Mouse (Mus musculus) MEL (cell line): ENCODE data around the gene Oxld1. TPM values are rescaled to one million over a fixed set of nuclear protein-coding genes. Genes with fewer than 3 reads are reported as not detected.

Experiments used
- DNase-seq: peaks from one replicate; pipeline ENCODE4 v3.0.0; 2011; ENCODE audit warnings: low read depth, low spot score
- H3K27ac ChIP-seq: 2 replicates; pipeline ENCODE4 v1.5.1; 2012; ENCODE audit warnings: low read depth, mild to moderate bottlenecking, control low read depth, low read length, moderate library complexity; ENCODE audit not compliant: control insufficient read depth
- H3K27me3 ChIP-seq, 2 experiments: fragments of 150-350 bp in 1 of 2; sonication (generic) in 1 of 2; 2 replicates each; pipeline ENCODE4 v1.6.1; 2012; ENCODE audit warnings: low read length in 2 of 2, mild to moderate bottlenecking in 2 of 2, improper control_type of control experiment in 1 of 2, moderate library complexity in 1 of 2; ENCODE audit not compliant: insufficient read depth in 2 of 2, control insufficient read depth in 1 of 2
- H3K36me3 ChIP-seq, 2 experiments: 2 replicates each; pipeline ENCODE4 v1.6.1; 2012 to 2014; ENCODE audit warnings: low read length in 2 of 2, improper control_type of control experiment in 1 of 2, inconsistent platforms in 1 of 2, mild to moderate bottlenecking in 1 of 2; ENCODE audit not compliant: insufficient read depth in 2 of 2, control insufficient read depth in 1 of 2
- H3K4me1 ChIP-seq, 2 experiments: fragments of 150-350 bp in 1 of 2; sonication (generic) in 1 of 2; 2 replicates each; pipeline ENCODE4 v1.6.1; 2012; ENCODE audit warnings: low read length in 2 of 2, improper control_type of control experiment in 1 of 2, mild to moderate bottlenecking in 1 of 2; ENCODE audit not compliant: insufficient read depth in 2 of 2, control insufficient read depth in 1 of 2
- H3K4me3 ChIP-seq, 2 experiments: fragments of 150-350 bp in 1 of 2; sonication (generic) in 1 of 2; 2 replicates each; pipeline ENCODE4 v1.5.1; 2012; ENCODE audit warnings: low read depth in 2 of 2, low read length in 2 of 2, mild to moderate bottlenecking in 2 of 2, moderate library complexity in 2 of 2, control low read depth in 1 of 2, improper control_type of control experiment in 1 of 2; ENCODE audit not compliant: control insufficient read depth in 1 of 2, insufficient read depth in 1 of 2
- H3K79me2 ChIP-seq: 2 replicates; pipeline ENCODE4 v1.6.1; 2012; ENCODE audit warnings: mild to moderate bottlenecking, low read length, moderate library complexity; ENCODE audit not compliant: control insufficient read depth, poor library complexity, insufficient read depth
- H3K9ac ChIP-seq: 2 replicates; pipeline ENCODE4 v1.6.1; 2012; ENCODE audit warnings: low read depth, mild to moderate bottlenecking, control low read depth, low read length, moderate library complexity; ENCODE audit not compliant: control insufficient read depth, poor library complexity, severe bottlenecking
- H3K9me3 ChIP-seq: fragments of 150-350 bp; sonication (generic); replicated peaks from 2 replicates; pipeline ENCODE4 v1.6.1; 2012; ENCODE audit warnings: mild to moderate bottlenecking, low read length, improper control_type of control experiment, moderate library complexity; ENCODE audit not compliant: insufficient read depth
- CHD1 ChIP-seq: IDR thresholded peaks from 2 replicates; pipeline ENCODE4 v1.6.1; 2012; ENCODE audit warnings: low read depth, mild to moderate bottlenecking, inconsistent platforms, low read length, improper control_type of control experiment
- CHD2 ChIP-seq: IDR thresholded peaks from 2 replicates; pipeline ENCODE4 v1.6.1; 2011; ENCODE audit warnings: low read length, improper control_type of control experiment
- ELF1 ChIP-seq: IDR thresholded peaks from 2 replicates; pipeline ENCODE4 v1.6.1; 2014; ENCODE audit warnings: low read depth, mild to moderate bottlenecking, inconsistent platforms, low read length, improper control_type of control experiment, moderate library complexity
- ETS1 ChIP-seq: IDR thresholded peaks from 2 replicates; pipeline ENCODE4 v1.6.1; 2012; ENCODE audit warnings: low read depth, mild to moderate bottlenecking, inconsistent platforms, low read length, improper control_type of control experiment, moderate library complexity
- GABPA ChIP-seq: IDR thresholded peaks from 2 replicates; pipeline ENCODE4 v1.6.1; 2012; ENCODE audit warnings: low read depth, mild to moderate bottlenecking, inconsistent platforms, low read length, improper control_type of control experiment, moderate library complexity
- HCFC1 ChIP-seq: IDR thresholded peaks from 2 replicates; pipeline ENCODE4 v1.6.1; 2012; ENCODE audit warnings: low read depth, mild to moderate bottlenecking, inconsistent platforms, low read length, improper control_type of control experiment, moderate library complexity
- JUND ChIP-seq: IDR thresholded peaks from 2 replicates; pipeline ENCODE4 v1.6.1; 2011; ENCODE audit warnings: low read depth, mild to moderate bottlenecking, improper control_type of control experiment, low read length
- KAT2A ChIP-seq: conservative IDR thresholded peaks from 2 replicates; pipeline ENCODE4 v1.6.1; 2012; ENCODE audit warnings: low read depth, low read length, improper control_type of control experiment, inconsistent platforms
- MAX ChIP-seq: IDR thresholded peaks from 2 replicates; pipeline ENCODE4 v1.6.1; 2011; ENCODE audit warnings: low read length, improper control_type of control experiment
- MAZ ChIP-seq: IDR thresholded peaks from 2 replicates; pipeline ENCODE4 v1.6.1; 2012; ENCODE audit warnings: low read depth, mild to moderate bottlenecking, inconsistent platforms, low read length, improper control_type of control experiment
- MEF2A ChIP-seq: IDR thresholded peaks from 2 replicates; pipeline ENCODE4 v1.6.1; 2014; ENCODE audit warnings: low read depth, mild to moderate bottlenecking, inconsistent platforms, low read length, improper control_type of control experiment; ENCODE audit not compliant: poor library complexity, insufficient replicate concordance, severe bottlenecking; ENCODE audit errors: extremely low read depth
- MXI1 ChIP-seq: IDR thresholded peaks from 2 replicates; pipeline ENCODE4 v1.6.1; 2011; ENCODE audit warnings: mild to moderate bottlenecking, low read depth, low read length, improper control_type of control experiment
- MYB ChIP-seq: IDR thresholded peaks from 2 replicates; pipeline ENCODE4 v1.6.1; 2011; ENCODE audit warnings: mild to moderate bottlenecking, low read depth, low read length, improper control_type of control experiment
- MYC ChIP-seq: IDR thresholded peaks from 2 replicates; pipeline ENCODE4 v1.6.1; 2011; ENCODE audit warnings: low read depth, mild to moderate bottlenecking, low read length, improper control_type of control experiment, moderate library complexity
- NELFE ChIP-seq: IDR thresholded peaks from 2 replicates; pipeline ENCODE4 v1.6.1; 2011; ENCODE audit warnings: low read depth, low read length, improper control_type of control experiment
- NRF1 ChIP-seq: IDR thresholded peaks from 2 replicates; pipeline ENCODE4 v1.6.1; 2014; ENCODE audit warnings: low read depth, mild to moderate bottlenecking, inconsistent platforms, low read length, improper control_type of control experiment, moderate library complexity; ENCODE audit not compliant: poor library complexity, insufficient read depth, severe bottlenecking
- POLR2A ChIP-seq, 2 experiments: IDR thresholded peaks; 2 replicates each; pipeline ENCODE4 v1.6.1; 2011 to 2012; ENCODE audit warnings: low read length in 2 of 2, mild to moderate bottlenecking in 2 of 2, control low read depth in 1 of 2, improper control_type of control experiment in 1 of 2, low read depth in 1 of 2, moderate library complexity in 1 of 2; ENCODE audit not compliant: control insufficient read depth in 1 of 2, insufficient read depth in 1 of 2, poor library complexity in 1 of 2
- POLR2AphosphoS2 ChIP-seq: IDR thresholded peaks from 2 replicates; pipeline ENCODE4 v1.6.1; 2011; ENCODE audit warnings: low read length, improper control_type of control experiment
- POLR2AphosphoS5 ChIP-seq: IDR thresholded peaks from 2 replicates; pipeline ENCODE4 v1.6.1; 2012; ENCODE audit warnings: low read depth, borderline replicate concordance, mild to moderate bottlenecking, inconsistent platforms, low read length, moderate library complexity, mixed read lengths
- RCOR1 ChIP-seq: IDR thresholded peaks from 2 replicates; pipeline ENCODE4 v1.6.1; 2012; ENCODE audit warnings: low read depth, mild to moderate bottlenecking, inconsistent platforms, low read length, improper control_type of control experiment
- SIN3A ChIP-seq: IDR thresholded peaks from 2 replicates; pipeline ENCODE4 v1.6.1; 2012; ENCODE audit warnings: low read length, improper control_type of control experiment, inconsistent platforms
- SMC3 ChIP-seq: IDR thresholded peaks from 2 replicates; pipeline ENCODE4 v1.6.1; 2011; ENCODE audit warnings: low read depth, low read length, improper control_type of control experiment
- TBP ChIP-seq: IDR thresholded peaks from 2 replicates; pipeline ENCODE4 v1.8.0; 2011; ENCODE audit warnings: low read depth, low read length, improper control_type of control experiment
- TCF12 ChIP-seq: IDR thresholded peaks from 2 replicates; pipeline ENCODE4 v1.6.1; 2014; ENCODE audit warnings: low read depth, mild to moderate bottlenecking, inconsistent platforms, low read length, improper control_type of control experiment, moderate library complexity
- USF1 ChIP-seq: IDR thresholded peaks from 2 replicates; pipeline ENCODE4 v1.6.1; 2014; ENCODE audit warnings: low read depth, mild to moderate bottlenecking, inconsistent platforms, low read length, improper control_type of control experiment, moderate library complexity
- ZKSCAN1 ChIP-seq: IDR thresholded peaks from 2 replicates; pipeline ENCODE4 v1.6.1; 2012; ENCODE audit warnings: low read depth, mild to moderate bottlenecking, inconsistent platforms, low read length, improper control_type of control experiment, moderate library complexity
- ZMIZ1 ChIP-seq: IDR thresholded peaks from 2 replicates; pipeline ENCODE4 v1.6.1; 2012; ENCODE audit warnings: low read depth, mild to moderate bottlenecking, inconsistent platforms, low read length, improper control_type of control experiment, moderate library complexity
- ZNF384 ChIP-seq: IDR thresholded peaks from 2 replicates; pipeline ENCODE4 v1.6.1; 2012; ENCODE audit warnings: low read depth, mild to moderate bottlenecking, inconsistent platforms, low read length, improper control_type of control experiment
- polyA plus RNA-seq, 2 experiments: library from polyadenylated mRNA; stranded (reverse) in 1 of 2; unstranded in 1 of 2; fragments of >175 nt in 1 of 2; fragments of >200 nt in 1 of 2; gene quantifications; 2 replicates each; pipeline versions ENCODE4 v1.2.1 to v1.2.4; 2012; ENCODE audit warnings: low replicate concordance in 2 of 2, low read depth in 1 of 2; ENCODE audit not compliant: insufficient read length in 2 of 2, insufficient read depth in 1 of 2, missing spikeins in 1 of 2
- total RNA-seq: library from RNA; depleted of rRNA; stranded (reverse); fragments of 300-350 nt; gene quantifications from 2 replicates; pipeline ENCODE4 v1.2.3, GENCODE M21; 2012

Oxld1 gene
- total and polyA plus RNA-seq, 3 experiments: 15.9 to 17.5 TPM; not detected in 1

- Histone ChIP-seq H3K36me3 (peaks cover 1 to 11% of the 10 kb centered on the region in 2 experiments; a peak in 2 of 4 replicates), H3K27me3 (no peaks in the 10 kb centered on the region), H3K9ac (peak overlapping the region; percentile 87), H3K79me2 (peaks cover 16% of the 10 kb centered on the region), H3K9me3 (no peaks in the 10 kb centered on the region), H3K4me3 (peak overlapping the region; percentile 79 to 80), H3K4me1 (peaks cover 8 to 12% of the 10 kb centered on the region in 2 experiments), H3K27ac (peak overlapping the region; percentile 22; the same call in 1 of the 2 replicates)
- no peak for DNase-seq
- TF ChIP-seq CHD1 (0 out of 2 replicates have a peak, but pooled peaks have one; percentile 66), CHD2 (no peak), SMC3 (no peak), MXI1 (peak; percentile 38), POLR2A (IDR thresholded peaks at IDR 0.05; ENCODE audit: control insufficient read depth in 1 of 2, insufficient read depth in 1 of 2, low read depth in 1 of 2, low read length in 2 of 2, poor library complexity in 1 of 2) (no peak), RCOR1 (no peak), MAX (0 out of 2 replicates have a peak, but pooled peaks have one; percentile 6)
- TF ChIP-seq, all 39 proteins: peak for 3
Measured at GRCm38 (mm10) chr11:120467736-120468092, 9.8 kb upstream of the Oxld1 start.

GRCm38 (mm10) chr11:120467051-120467735 is 9.3 kb upstream of the Oxld1 start, which contains the start of gene Arl16:
Arl16 (minus strand) TSS chr11:120467607.
- H3K27ac ChIP-seq: peak within 1 kb of the TSS; percentile 25; the same call in 1 of the 2 replicates
- H3K9me3 ChIP-seq: no peaks in the 10 kb centered on the region
- H3K9ac ChIP-seq: peak within 1 kb of the TSS; percentile 87
- peaks cover 8 to 12% of the 10 kb centered on the region in 2 experiments for H3K4me1 ChIP-seq
- H3K36me3 ChIP-seq: peaks cover 0 to 11% of the 10 kb centered on the region in 2 experiments; a peak in 2 of 4 replicates
- peak; percentile 100 for DNase-seq
- no peaks in the 10 kb centered on the region for H3K27me3 ChIP-seq
- H3K79me2 ChIP-seq: peaks cover 16% of the 10 kb centered on the region
- peak within 1 kb of the TSS; percentile 83 to 87 for H3K4me3 ChIP-seq
- TF ChIP-seq TCF12 (peak; percentile 51), NELFE (peak; percentile 95), MYB (no peak), ZNF384 (no peak), MXI1 (peak; percentile 89), ETS1 (peak; percentile 42; the same call in 1 of the 2 replicates), ZKSCAN1 (0 out of 2 replicates have a peak, but pooled peaks have one; percentile 9), KAT2A (peak; percentile 68; the same call in 1 of the 2 replicates), HCFC1 (peak; percentile 90), ZMIZ1 (peak; percentile 86), POLR2AphosphoS2 (peak; percentile 87), CHD2 (peak; percentile 75), MYC (0 out of 2 replicates have a peak, but pooled peaks have one; percentile 20), GABPA (no peak), SIN3A (peak; percentile 98), MAZ (peak; percentile 95), SMC3 (no peak), ELF1 (peak; percentile 100), MAX (peak; percentile 84; the same call in 1 of the 2 replicates), NRF1 (peak; percentile 100; the same call in 1 of the 2 replicates), TBP (peak; percentile 85), JUND (no peak), MEF2A (no peak), USF1 (peak; percentile 36; the same call in 1 of the 2 replicates), POLR2AphosphoS5 (no peak), RCOR1 (peak; percentile 13; the same call in 1 of the 2 replicates), CHD1 (0 out of 2 replicates have a peak, but pooled peaks have one; percentile 29), POLR2A (IDR thresholded peaks at IDR 0.05; ENCODE audit: control insufficient read depth in 1 of 2, insufficient read depth in 1 of 2, low read depth in 1 of 2, low read length in 2 of 2, poor library complexity in 1 of 2) (peak; percentile 88 to 97)
